Mouse (Mus musculus) forebrain, embryonic 14.5 days (tissue): Measurements from ENCODE around the gene E2f8. TPM values are rescaled to one million over a fixed set of nuclear protein-coding genes. Genes with fewer than 3 reads are reported as not detected.

Experiments
- ATAC-seq: fragments of 200-750 bp; cut with Nextera tagmentation; 2 replicates; pipeline ENCODE4 v1.8.0; 2017; ENCODE audit warnings: mild to moderate bottlenecking, moderate library complexity
- DNase-seq: peaks from one replicate; pipeline ENCODE4 v3.0.0-alpha.2; 2015; ENCODE audit warnings: low spot score
- H3K27ac ChIP-seq: fragments of 300-500 bp; sonication (generic); 2 replicates; pipeline ENCODE4 v1.5.1; 2014; ENCODE audit warnings: low read depth, mild to moderate bottlenecking, control low read depth, low read length, moderate library complexity
- H3K27me3 ChIP-seq: fragments of 300-500 bp; sonication (generic); replicated peaks from 2 replicates; pipeline ENCODE4 v1.6.1; 2014; ENCODE audit warnings: low read length, control low read depth, mixed read lengths; ENCODE audit not compliant: control insufficient read depth, insufficient read depth
- H3K36me3 ChIP-seq: fragments of 300-500 bp; sonication (generic); 2 replicates; pipeline ENCODE4 v1.6.1; 2014; ENCODE audit warnings: low read length, control low read depth; ENCODE audit not compliant: control insufficient read depth, insufficient read depth
- H3K4me1 ChIP-seq: fragments of 300-500 bp; sonication (generic); 2 replicates; pipeline ENCODE4 v1.6.1; 2014; ENCODE audit warnings: antibody characterized with exemption, low read length, control low read depth; ENCODE audit not compliant: control insufficient read depth, insufficient read depth
- H3K4me2 ChIP-seq: fragments of 300-500 bp; sonication (generic); 2 replicates; pipeline ENCODE4 v1.6.1; 2014; ENCODE audit warnings: mild to moderate bottlenecking, control low read depth, low read length
- H3K4me3 ChIP-seq: fragments of 300-500 bp; sonication (generic); 2 replicates; pipeline ENCODE4 v1.5.1; 2014; ENCODE audit warnings: low read depth, low read length, control low read depth
- H3K9ac ChIP-seq: fragments of 300-500 bp; sonication (generic); 2 replicates; pipeline ENCODE4 v1.6.1; 2014; ENCODE audit warnings: mild to moderate bottlenecking, low read length, control low read depth, moderate library complexity
- H3K9me3 ChIP-seq: fragments of 300-500 bp; sonication (generic); replicated peaks from 2 replicates; pipeline ENCODE4 v1.6.1; 2016; ENCODE audit warnings: low read length, control low read depth, mixed read lengths; ENCODE audit not compliant: control insufficient read depth
- WGBS: fragments of 180-500 bp; shearing (Covaris S2); extraction: QIAGEN DNeasy Blood & Tissue Kit; methylation state at CpG from one replicate; pipeline ENCODE4 v1.1.7; 2014; 5-methylcytosine and 5-hydroxymethylcytosine counted together
- polyA plus RNA-seq: library from polyadenylated mRNA; unstranded; fragments of >200 nt; fragmentation: Nextera tagmentation; extraction: Ambion mirVana; gene quantifications from 2 replicates; pipeline ENCODE4 v1.2.1, GENCODE M21; 2014

The E2f8 gene
- polyA plus RNA-seq, 1 experiment from 2014 or later = 4.1 TPM

- H3K4me2 ChIP-seq = no peak overlapping the region
- H3K36me3 ChIP-seq = no peaks in the 10 kb centered on the region
- H3K9me3 ChIP-seq = no peaks in the 10 kb centered on the region
- no peaks in the 10 kb centered on the region for H3K27me3 ChIP-seq
- peaks cover under 1% of the 10 kb centered on the region; the same call in 1 of the 2 replicates for H3K4me1 ChIP-seq
- no peak overlapping the region for H3K9ac ChIP-seq
- ATAC-seq (no peak), DNase-seq (no peak)
- WGBS = 92% methylated on average over 2 of the region's 2 CpGs
- H3K27ac ChIP-seq = no peak overlapping the region
- H3K4me3 ChIP-seq = no peak overlapping the region
Observed at GRCm38 (mm10) chr7:48840545-48840944, 40.9 kb downstream of the E2f8 start.

- no peak for DNase-seq
- Histone ChIP-seq H3K27me3 (no peaks in the 10 kb centered on the region), H3K4me3 (no peak overlapping the region)
Observed at GRCm38 (mm10) chr7:48838434-48838833, 43.0 kb downstream of the E2f8 start.

GRCm38 (mm10) chr7:48836949-48837348 is 44.4 kb downstream of the E2f8 start:
- H3K4me2 ChIP-seq = no peak overlapping the region
- H3K4me3 ChIP-seq = no peak overlapping the region
- ATAC-seq (no peak), DNase-seq (no peak)
- H3K27me3 ChIP-seq = no peaks in the 10 kb centered on the region
- H3K4me1 ChIP-seq = peaks cover 12% of the 10 kb centered on the region; the same call in 1 of the 2 replicates
- H3K9ac ChIP-seq = no peak overlapping the region
- H3K9me3 ChIP-seq = no peaks in the 10 kb centered on the region
- no peak overlapping the region for H3K27ac ChIP-seq
- 86% methylated on average over 6 of the region's 6 CpGs for WGBS
- no peaks in the 10 kb centered on the region for H3K36me3 ChIP-seq

More at GRCm38 (mm10) chr7:48838434-48838833, 43.0 kb downstream of the E2f8 start:
- Histone ChIP-seq H3K36me3 (no peaks in the 10 kb centered on the region), H3K27ac (no peak overlapping the region), H3K4me1 (peaks cover 12% of the 10 kb centered on the region; the same call in 1 of the 2 replicates), H3K9ac (no peak overlapping the region), H3K4me2 (no peak overlapping the region), H3K9me3 (no peaks in the 10 kb centered on the region)
- WGBS = 76% methylated on average over 2 of the region's 2 CpGs
- no peak for ATAC-seq

GRCm38 (mm10) chr7:48834989-48835626 is 46.3 kb downstream of the E2f8 start:
- Histone ChIP-seq H3K36me3 (no peaks in the 10 kb centered on the region), H3K9ac (no peak overlapping the region), H3K9me3 (no peaks in the 10 kb centered on the region), H3K4me2 (no peak overlapping the region), H3K4me3 (no peak overlapping the region), H3K27ac (no peak overlapping the region), H3K27me3 (no peaks in the 10 kb centered on the region), H3K4me1 (peaks cover 12% of the 10 kb centered on the region; the same call in 1 of the 2 replicates)
- 49% methylated on average over 12 of the region's 12 CpGs for WGBS
- 0 out of 2 replicates have a peak, but pooled peaks have one; percentile 12 for ATAC-seq
- DNase-seq = peak; percentile 28

- 38% methylated on average over 4 of the region's 4 CpGs for WGBS
- H3K27ac ChIP-seq = no peak overlapping the region
Observed at GRCm38 (mm10) chr7:48834371-48834970, 46.9 kb downstream of the E2f8 start.

GRCm38 (mm10) chr7:48832735-48833134 is 48.7 kb downstream of the E2f8 start:
- Histone ChIP-seq H3K36me3 (peaks cover 5% of the 10 kb centered on the region), H3K4me3 (no peak overlapping the region), H3K9me3 (no peaks in the 10 kb centered on the region), H3K27me3 (no peaks in the 10 kb centered on the region), H3K27ac (no peak overlapping the region), H3K4me2 (no peak overlapping the region), H3K9ac (no peak overlapping the region), H3K4me1 (peaks cover 12% of the 10 kb centered on the region; the same call in 1 of the 2 replicates)
- DNase-seq = no peak
- 85% methylated on average over 1 of the region's 1 CpGs for WGBS
- no peak for ATAC-seq

More at GRCm38 (mm10) chr7:48834371-48834970, 46.9 kb downstream of the E2f8 start:
- H3K9ac ChIP-seq = no peak overlapping the region
- no peaks in the 10 kb centered on the region for H3K27me3 ChIP-seq
- DNase-seq (peak; percentile 25), ATAC-seq (peak; percentile 34; the same call in 1 of the 2 replicates)
- H3K4me2 ChIP-seq = no peak overlapping the region
- H3K36me3 ChIP-seq = no peaks in the 10 kb centered on the region
- H3K4me1 ChIP-seq = peaks cover 12% of the 10 kb centered on the region; the same call in 1 of the 2 replicates
- H3K9me3 ChIP-seq = no peaks in the 10 kb centered on the region
- H3K4me3 ChIP-seq = no peak overlapping the region

GRCm38 (mm10) chr7:48830395-48830794 is 51.0 kb downstream of the E2f8 start:
- H3K4me2 ChIP-seq = no peak overlapping the region
- H3K9me3 ChIP-seq = no peaks in the 10 kb centered on the region
- no peak overlapping the region for H3K9ac ChIP-seq
- H3K36me3 ChIP-seq = peaks cover 24% of the 10 kb centered on the region
- H3K4me3 ChIP-seq = no peak overlapping the region
- WGBS = 69% methylated on average over 2 of the region's 2 CpGs
- H3K27ac ChIP-seq = no peak overlapping the region
- peaks cover 10% of the 10 kb centered on the region; the same call in 1 of the 2 replicates for H3K4me1 ChIP-seq
- no peak for ATAC-seq
- no peaks in the 10 kb centered on the region for H3K27me3 ChIP-seq
- DNase-seq = no peak

- peaks cover 35% of the 10 kb centered on the region for H3K36me3 ChIP-seq
- H3K4me3 ChIP-seq = no peak overlapping the region
- H3K4me1 ChIP-seq = no peaks in the 10 kb centered on the region
- DNase-seq (no peak), ATAC-seq (no peak)
- H3K9me3 ChIP-seq = no peaks in the 10 kb centered on the region
- WGBS = 82% methylated on average over 5 of the region's 5 CpGs
- no peak overlapping the region for H3K4me2 ChIP-seq
- no peak overlapping the region for H3K9ac ChIP-seq
- H3K27me3 ChIP-seq = no peaks in the 10 kb centered on the region
- no peak overlapping the region for H3K27ac ChIP-seq
Observed at GRCm38 (mm10) chr7:48829177-48829910, 52.1 kb downstream of the E2f8 start.
